Mouse (Mus musculus): ENCODE measurements around the gene Shc2.

Gene Shc2

GRCm38 (mm10) chr10:79668771-79669575 is 31.3 kb upstream of the Shc2 start, which contains the start of gene Tpgs1:
Tpgs1 (plus strand) TSS chr10:79669369.
- peak; percentile 89 for DNase-seq (ENCODE audit: low read depth, low spot score)

GRCm38 (mm10) chr10:79668076-79668475 is 30.4 kb upstream of the Shc2 start:
- DNase-seq (ENCODE audit: low read depth, low spot score): no peak

- no peak for DNase-seq (ENCODE audit: low read depth, low spot score)
Measured at GRCm38 (mm10) chr10:79666493-79666892, 28.8 kb upstream of the Shc2 start.

GRCm38 (mm10) chr10:79665051-79665450 is 27.3 kb upstream of the Shc2 start:
- no peak for DNase-seq (ENCODE audit: low read depth, low spot score)

- DNase-seq (ENCODE audit: low read depth, low spot score): peak; percentile 55
Measured at GRCm38 (mm10) chr10:79664131-79664665, 26.5 kb upstream of the Shc2 start, which contains the start of gene Madcam1. Madcam1 (plus strand) TSS chr10:79664559.

GRCm38 (mm10) chr10:79661861-79662260 is 24.1 kb upstream of the Shc2 start:
- no peak for DNase-seq (ENCODE audit: low read depth, low spot score)

GRCm38 (mm10) chr10:79660298-79660697 is 22.6 kb upstream of the Shc2 start:
- no peak for DNase-seq (ENCODE audit: low read depth, low spot score)

GRCm38 (mm10) chr10:79658829-79659228 is 21.1 kb upstream of the Shc2 start:
- no peak for DNase-seq (ENCODE audit: low read depth, low spot score)

GRCm38 (mm10) chr10:79654946-79655395 is 17.3 kb upstream of the Shc2 start:
- DNase-seq (ENCODE audit: low read depth, low spot score): no peak

GRCm38 (mm10) chr10:79652789-79653188 is 15.1 kb upstream of the Shc2 start:
- no peak for DNase-seq (ENCODE audit: low read depth, low spot score)

- peak; percentile 77 for DNase-seq (ENCODE audit: low read depth, low spot score)
Measured at GRCm38 (mm10) chr10:79649070-79649751, 11.5 kb upstream of the Shc2 start.

- DNase-seq (ENCODE audit: low read depth, low spot score): no peak
Measured at GRCm38 (mm10) chr10:79645711-79646110, 8.0 kb upstream of the Shc2 start, which contains the start of gene Odf3l2. Odf3l2 (minus strand) TSS chr10:79645738.

GRCm38 (mm10) chr10:79638486-79639204 is 927 bp upstream of the Shc2 start:
- no peak for DNase-seq (ENCODE audit: low read depth, low spot score)

- no peak for DNase-seq (ENCODE audit: low read depth, low spot score)
Measured at GRCm38 (mm10) chr10:79636287-79636686, 1.4 kb downstream of the Shc2 start.

GRCm38 (mm10) chr10:79633006-79633777 is 4.5 kb downstream of the Shc2 start:
- no peak for DNase-seq (ENCODE audit: low read depth, low spot score)

GRCm38 (mm10) chr10:79631432-79631831 is 6.3 kb downstream of the Shc2 start:
- no peak for DNase-seq (ENCODE audit: low read depth, low spot score)

GRCm38 (mm10) chr10:79628377-79628776 is 9.3 kb downstream of the Shc2 start:
- DNase-seq (ENCODE audit: low read depth, low spot score): no peak

- no peak for DNase-seq (ENCODE audit: low read depth, low spot score)
Measured at GRCm38 (mm10) chr10:79626156-79626555, 11.6 kb downstream of the Shc2 start.

GRCm38 (mm10) chr10:79625398-79625797 is 12.3 kb downstream of the Shc2 start:
- no peak for DNase-seq (ENCODE audit: low read depth, low spot score)

- DNase-seq (ENCODE audit: low read depth, low spot score): no peak
Measured at GRCm38 (mm10) chr10:79623950-79624349, 13.8 kb downstream of the Shc2 start.

- no peak for DNase-seq (ENCODE audit: low read depth, low spot score)
Measured at GRCm38 (mm10) chr10:79616376-79616775, 21.3 kb downstream of the Shc2 start.

Data from retina, postnatal 7 days (tissue).